Mouse (Mus musculus): ENCODE measurements around the gene Spsb2. TPM values are rescaled to one million over a fixed set of nuclear protein-coding genes. Genes with fewer than 3 reads are reported as not detected.
"Not testable (repeated sequence)": the region's sequence is repeated elsewhere in the genome, so short reads cannot be mapped to it uniquely, and the experiment has no call there.

Spsb2 gene
- total RNA-seq, 2 experiments from 2014 or later, result 3.4 to 4.6 TPM

- peak overlapping the region; percentile 16; the same call in 1 of the 2 replicates for H3K27ac ChIP-seq
- H3K4me3 ChIP-seq, result no peak overlapping the region
- DNase-seq (ENCODE audit: low spot score in 2 of 2), result no peak
- TF ChIP-seq CTCF (conservative IDR thresholded peaks at IDR 0.05), result no peak
These were observed 27.5 kb upstream of the Spsb2 start for GRCm38 (mm10) chr6:124780917-124781316.

- TF ChIP-seq CTCF (conservative IDR thresholded peaks at IDR 0.05), result no peak
- H3K27ac ChIP-seq, result no peak overlapping the region
- no peak for DNase-seq (ENCODE audit: low spot score in 2 of 2)
- H3K4me3 ChIP-seq, result no peak overlapping the region
These were observed 26.0 kb upstream of the Spsb2 start for GRCm38 (mm10) chr6:124782436-124782835.

DNA sequence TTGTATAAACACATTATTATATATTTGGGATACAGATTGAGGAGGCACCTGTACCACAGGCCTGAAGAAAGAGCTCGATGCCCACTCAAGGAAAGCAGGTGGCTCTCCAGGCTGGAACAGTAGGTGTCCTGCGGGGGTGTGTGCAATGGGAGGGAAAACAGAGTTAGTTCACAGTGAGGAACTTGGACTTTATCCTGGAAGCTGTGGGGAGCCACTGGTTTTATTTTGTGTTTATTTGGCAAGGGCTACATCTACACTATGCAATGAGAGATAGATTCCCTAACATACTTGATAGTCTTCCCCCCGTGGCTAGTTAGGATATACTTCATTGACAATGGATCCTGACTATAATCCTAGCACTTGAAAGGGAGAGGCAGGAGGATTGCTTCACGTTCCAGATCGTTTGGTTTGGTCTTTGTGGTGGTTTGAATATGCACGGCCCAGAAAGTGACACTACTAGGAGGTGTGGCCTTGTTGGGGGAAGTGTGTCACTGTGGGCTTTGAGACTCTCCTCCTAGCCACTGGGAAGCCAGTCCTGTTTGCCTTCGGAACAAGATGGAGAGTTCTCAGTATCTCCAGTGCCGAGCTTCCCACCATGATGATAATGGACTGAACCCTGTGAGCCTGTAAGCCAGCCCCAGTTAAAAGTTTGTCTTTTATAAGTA, 21.6 kb upstream of the Spsb2 start:
- DNase-seq (ENCODE audit: low spot score in 2 of 2), result no peak
- Histone ChIP-seq H3K27ac (peak overlapping the region; percentile 10; the same call in 1 of the 2 replicates), H3K4me3 (no peak overlapping the region)
- TF ChIP-seq CTCF (conservative IDR thresholded peaks at IDR 0.05), result no peak

GRCm38 (mm10) chr6:124787722-124788121, 20.7 kb upstream of the Spsb2 start:
- no peak for TF ChIP-seq CTCF (conservative IDR thresholded peaks at IDR 0.05)
- Histone ChIP-seq H3K4me3 (no peak overlapping the region), H3K27ac (no peak overlapping the region)
- DNase-seq (ENCODE audit: low spot score in 2 of 2), result no peak

DNA sequence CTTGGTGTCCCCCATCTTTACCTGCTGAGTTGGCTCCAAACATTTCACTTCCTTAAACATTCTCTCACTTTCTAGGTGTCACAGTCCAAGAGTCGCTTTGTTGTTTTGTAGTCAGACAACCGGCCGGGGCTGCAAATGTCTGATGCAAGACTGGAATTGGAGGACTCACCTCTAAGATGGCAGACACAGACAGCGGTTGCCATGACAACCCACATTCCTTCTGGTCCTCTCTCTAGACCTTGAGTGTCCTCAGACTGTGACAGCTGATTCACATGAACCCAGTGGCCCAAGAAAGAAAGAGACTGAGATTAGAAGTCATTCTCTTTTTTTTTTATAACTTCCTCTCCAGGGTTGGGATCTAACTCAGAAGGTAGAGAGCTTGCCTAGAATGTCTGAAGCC, 18.9 kb upstream of the Spsb2 start:
- no peak for DNase-seq (ENCODE audit: low spot score in 2 of 2)
- TF ChIP-seq CTCF (conservative IDR thresholded peaks at IDR 0.05), result no peak
- H3K27ac ChIP-seq, result no peak overlapping the region
- H3K4me3 ChIP-seq, result no peak overlapping the region

GRCm38 (mm10) chr6:124790121-124790520, 18.3 kb upstream of the Spsb2 start:
- Histone ChIP-seq H3K27ac (no peak overlapping the region), H3K4me3 (no peak overlapping the region)
- no peak for TF ChIP-seq CTCF (conservative IDR thresholded peaks at IDR 0.05)
- no peak for DNase-seq (ENCODE audit: low spot score in 2 of 2)

DNA sequence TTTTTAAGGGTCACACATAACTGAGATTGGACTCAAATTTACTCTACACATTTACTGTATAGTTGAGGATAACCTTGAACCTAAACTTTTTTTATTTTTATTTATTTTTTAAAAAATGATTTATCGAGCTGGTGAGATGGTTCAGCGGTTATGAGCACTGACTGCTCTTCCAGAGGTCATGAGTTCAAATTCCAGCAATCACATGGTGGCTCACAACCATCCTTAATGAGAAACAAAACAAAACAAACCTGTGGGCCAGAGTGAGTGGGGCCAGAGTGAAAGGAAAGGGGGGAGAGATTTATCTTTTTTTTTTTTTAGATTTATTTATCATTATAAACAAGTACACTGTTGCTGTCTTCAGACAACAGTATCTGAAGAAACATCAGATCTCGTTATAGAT, 16.6 kb upstream of the Spsb2 start:
- no peak overlapping the region for H3K27ac ChIP-seq
- TF ChIP-seq CTCF (conservative IDR thresholded peaks at IDR 0.05), result no peak
- no peak overlapping the region for H3K4me3 ChIP-seq
- DNase-seq (ENCODE audit: low spot score in 2 of 2), result no peak

- H3K4me3 ChIP-seq, result no peak overlapping the region
- DNase-seq (ENCODE audit: low spot score in 2 of 2), result no peak
- H3K27ac ChIP-seq, result peak overlapping the region; percentile 39; the same call in 1 of the 2 replicates
- TF ChIP-seq CTCF (conservative IDR thresholded peaks at IDR 0.05), result no peak
These were observed 12.7 kb upstream of the Spsb2 start for GRCm38 (mm10) chr6:124795781-124796180.

- no peak for DNase-seq (ENCODE audit: low spot score in 2 of 2)
- Histone ChIP-seq H3K4me3 (no peak overlapping the region), H3K27ac (peak overlapping the region; percentile 39; the same call in 1 of the 2 replicates)
- TF ChIP-seq CTCF (conservative IDR thresholded peaks at IDR 0.05), result no peak
These were observed 12.3 kb upstream of the Spsb2 start for GRCm38 (mm10) chr6:124796200-124796599.

DNA sequence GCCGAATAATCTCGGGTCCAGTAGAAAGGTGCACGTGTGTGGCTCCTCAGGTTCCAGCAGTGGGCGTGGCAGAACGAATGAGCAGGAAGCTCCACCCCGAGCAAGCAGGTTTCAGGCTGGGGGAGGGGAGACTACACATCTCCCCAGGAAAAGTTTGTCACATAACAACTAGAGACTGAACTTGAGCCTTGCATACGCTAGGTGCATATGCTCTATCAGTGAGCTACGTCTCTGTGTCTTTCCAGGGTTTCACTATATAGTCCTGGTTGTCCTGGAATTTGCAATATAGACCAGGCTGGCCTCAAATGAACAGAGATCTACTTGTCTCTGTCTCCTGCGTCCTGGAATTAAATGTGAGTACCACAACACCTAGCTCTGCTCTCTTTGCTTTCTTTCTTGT, 6.1 kb upstream of the Spsb2 start:
- not testable (repeated sequence) for DNase-seq (ENCODE audit: low spot score in 2 of 2); H3K4me3 ChIP-seq; H3K27ac ChIP-seq

DNA sequence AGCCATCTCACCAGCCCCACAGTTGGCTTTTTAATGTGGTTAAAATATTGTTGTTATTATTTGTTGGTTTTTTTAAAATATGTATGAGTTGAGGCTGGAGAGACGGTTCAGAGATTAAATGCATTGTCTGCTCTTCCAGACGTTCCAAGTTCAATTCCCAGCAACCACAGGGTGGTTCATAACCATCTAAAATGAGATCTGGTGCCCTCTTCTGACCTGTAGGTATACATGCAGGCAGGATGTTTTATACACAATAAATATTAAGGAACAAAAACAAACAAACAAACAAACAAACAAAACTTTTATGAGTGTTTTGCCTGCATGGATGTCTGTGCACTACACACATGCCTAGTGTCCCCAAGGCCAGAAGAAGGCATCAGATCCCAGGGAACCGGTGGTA, 5.4 kb upstream of the Spsb2 start:
- Histone ChIP-seq H3K4me3 (no peak overlapping the region), H3K27ac (no peak overlapping the region)
- no peak for DNase-seq (ENCODE audit: low spot score in 2 of 2)
- TF ChIP-seq CTCF (conservative IDR thresholded peaks at IDR 0.05), result peak; percentile 27; the same call in 1 of the 2 replicates

- H3K27ac ChIP-seq; DNase-seq (ENCODE audit: low spot score in 2 of 2); H3K4me3 ChIP-seq: not testable (repeated sequence)
These were observed 4.8 kb upstream of the Spsb2 start for GRCm38 (mm10) chr6:124803691-124804090.

DNA sequence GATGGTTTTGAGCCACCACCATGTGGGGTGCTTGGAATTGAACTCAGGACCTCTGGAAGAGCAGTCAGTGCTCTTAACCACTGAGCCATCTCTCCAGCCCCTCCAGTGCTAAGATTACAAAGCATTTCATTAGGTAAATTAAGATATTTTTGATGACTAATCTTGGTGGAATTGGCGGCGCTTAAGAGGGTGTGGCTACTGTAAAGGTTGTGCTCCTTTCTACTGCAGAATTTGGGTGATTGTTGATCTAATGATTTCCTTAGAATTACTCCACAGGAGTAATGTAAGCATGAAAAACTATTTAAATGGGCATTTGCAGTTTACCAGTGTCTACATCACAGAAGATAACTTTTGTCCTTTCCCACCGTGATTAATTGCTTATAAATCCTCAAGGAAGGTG, 4.1 kb upstream of the Spsb2 start:
- TF ChIP-seq CTCF (conservative IDR thresholded peaks at IDR 0.05), result no peak

More for the DNA sequence above, 4.1 kb upstream of the Spsb2 start:
- H3K4me3 ChIP-seq, result no peak overlapping the region
- H3K27ac ChIP-seq, result no peak overlapping the region
- DNase-seq (ENCODE audit: low spot score in 2 of 2), result no peak

All from layer of hippocampus, adult 2 months (tissue).